Mouse (Mus musculus) v-Abl transformed pro-B cells (cell line): ENCODE measurements at regions not wholly inside any gene's neighbourhood (a gene's known extent, or its start where the extent isn't known, plus 50 kb on each side); places are given as distances from the start of the nearest gene placed in this dataset.

ENCODE experiments used
- in situ Hi-C, 2 experiments: fragments of 400-800 bp; cut with MboI; formaldehyde crosslinking; loops; one replicate each; pipeline ENCODE4 v1.15.1; 2025; ENCODE audit not compliant: unreplicated experiment in 2 of 2

DNA sequence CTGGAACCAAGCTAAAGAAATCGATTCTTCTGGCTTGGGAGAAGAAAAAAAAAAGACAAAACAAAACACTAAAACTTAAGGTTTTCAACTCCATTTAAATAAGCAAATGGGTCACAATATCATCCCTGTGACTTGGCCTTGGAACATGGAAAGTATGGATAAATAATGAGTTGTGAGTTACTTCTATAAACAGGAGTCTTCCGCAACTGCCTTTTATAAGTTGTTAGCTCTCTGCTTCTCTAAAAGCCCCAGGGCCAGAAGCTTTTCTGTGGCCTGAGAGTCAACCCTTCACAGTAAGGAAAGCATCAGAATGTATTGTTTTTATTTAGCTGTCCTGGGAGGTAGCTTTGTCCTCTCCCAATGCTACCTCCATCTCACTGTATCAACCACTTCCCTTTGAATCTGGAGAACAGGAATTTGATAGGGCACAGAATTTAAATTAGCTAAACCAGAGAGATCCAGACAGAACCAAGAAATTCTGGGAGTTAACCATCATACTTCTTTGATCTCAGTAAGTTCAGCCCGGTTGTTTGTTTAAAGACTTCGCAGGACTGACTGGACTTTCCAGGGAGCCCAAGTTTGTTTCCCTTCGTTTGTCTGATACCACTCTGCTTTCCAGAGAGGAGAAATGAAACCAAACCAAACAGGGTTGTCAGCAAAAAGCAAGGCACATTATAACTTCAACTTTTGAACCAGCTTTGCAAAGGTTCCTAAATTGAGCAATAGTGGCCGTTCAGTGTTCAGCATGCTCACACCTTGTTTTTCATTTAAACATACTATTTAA is 178.7 kb upstream of the Gas1 start:
- in situ Hi-C loops = no loop called here

DNA sequence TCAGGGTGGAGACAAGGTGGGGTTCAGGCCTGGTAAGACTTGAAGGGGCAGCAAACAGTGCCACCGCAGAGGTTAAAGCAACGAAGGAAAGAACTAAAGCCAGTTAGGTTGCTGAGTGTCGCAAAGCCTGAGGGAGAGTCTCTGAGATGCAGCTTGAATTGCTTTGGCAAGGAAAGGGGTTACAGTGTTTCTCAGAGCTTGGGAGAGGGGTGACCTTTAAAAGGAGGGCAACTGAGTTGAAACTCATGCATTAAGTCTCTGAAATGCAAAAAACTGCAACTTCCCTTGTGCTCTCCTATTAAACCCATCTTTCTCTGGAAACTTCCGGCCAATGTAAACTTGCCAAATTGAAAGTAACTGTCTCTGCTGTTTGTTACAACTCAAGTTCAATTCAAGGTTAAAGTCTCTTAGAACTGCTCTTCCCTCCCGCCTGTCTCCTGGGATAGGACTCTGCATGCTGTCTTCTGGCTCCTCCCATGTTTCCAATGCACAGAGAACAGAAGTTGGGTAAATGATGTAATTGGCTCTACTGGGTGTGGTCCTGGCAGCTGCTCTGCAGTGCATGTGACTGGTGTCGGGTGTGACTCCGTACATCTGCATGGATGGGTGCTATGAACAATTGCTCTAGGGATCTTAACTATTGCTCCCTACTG is 181.4 kb upstream of the Gas1 start:
- in situ Hi-C loops = no loop called here

DNA sequence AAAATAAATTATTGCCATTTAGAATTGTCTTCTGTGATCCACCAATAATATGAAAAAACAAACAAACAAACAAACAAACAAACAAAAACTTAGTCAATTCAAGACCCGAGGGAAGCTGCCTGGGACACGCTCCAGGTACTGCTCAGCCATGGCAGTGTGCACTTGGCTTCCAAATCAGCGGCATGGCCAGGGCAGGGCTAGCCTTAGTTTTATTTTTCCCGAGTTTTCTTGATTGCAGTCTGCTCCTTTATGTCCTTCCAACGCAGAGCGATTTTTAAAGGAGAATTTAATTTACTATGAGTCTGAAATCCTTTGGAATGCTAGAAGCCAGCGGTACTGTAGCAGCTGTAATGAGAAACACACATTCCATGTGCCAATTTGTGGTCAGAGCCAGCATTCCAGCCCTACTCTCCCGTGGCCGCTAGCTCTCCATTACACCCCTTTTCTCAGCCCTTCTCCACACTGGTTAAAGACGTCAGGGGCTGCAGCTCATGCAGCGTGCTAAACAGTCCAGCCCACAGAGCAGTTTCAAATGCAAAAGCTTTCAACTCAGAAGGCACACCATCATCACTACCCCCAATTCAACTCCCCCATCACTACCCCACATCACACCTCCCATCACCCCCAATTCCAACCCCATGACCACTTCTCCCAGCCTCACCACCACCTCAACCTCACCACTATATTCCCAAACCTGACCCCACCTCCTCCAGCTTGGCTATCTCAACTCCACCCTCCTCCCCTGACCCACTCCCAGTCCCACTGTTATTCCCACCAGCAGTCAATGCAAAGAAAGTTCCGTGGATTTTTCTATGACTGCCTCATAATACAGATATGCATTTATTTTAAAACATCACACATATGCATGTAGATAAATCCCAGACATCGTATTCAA is 187.9 kb upstream of the Gas1 start:
- in situ Hi-C loops = no loop called here

DNA sequence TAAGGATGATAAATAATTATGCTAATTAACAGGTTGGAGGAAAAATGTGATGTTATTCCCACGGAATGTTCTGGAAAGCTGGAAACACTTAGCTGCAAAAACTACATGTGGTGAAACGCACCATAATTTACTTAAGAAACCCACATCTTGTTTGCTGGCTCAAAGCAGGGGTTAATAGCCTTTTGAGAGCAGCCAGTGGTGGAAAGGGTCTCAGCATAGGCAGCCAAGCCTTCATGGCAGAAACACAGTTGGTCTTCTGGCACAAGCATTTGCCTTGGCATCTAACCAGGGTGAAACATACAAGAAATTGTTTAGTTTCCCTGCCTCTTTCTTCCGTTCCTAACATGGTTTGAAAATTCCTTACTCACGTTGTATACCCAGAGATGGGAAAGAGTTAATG is 192.1 kb upstream of the Gas1 start:
- in situ Hi-C loops = no loop called here

DNA sequence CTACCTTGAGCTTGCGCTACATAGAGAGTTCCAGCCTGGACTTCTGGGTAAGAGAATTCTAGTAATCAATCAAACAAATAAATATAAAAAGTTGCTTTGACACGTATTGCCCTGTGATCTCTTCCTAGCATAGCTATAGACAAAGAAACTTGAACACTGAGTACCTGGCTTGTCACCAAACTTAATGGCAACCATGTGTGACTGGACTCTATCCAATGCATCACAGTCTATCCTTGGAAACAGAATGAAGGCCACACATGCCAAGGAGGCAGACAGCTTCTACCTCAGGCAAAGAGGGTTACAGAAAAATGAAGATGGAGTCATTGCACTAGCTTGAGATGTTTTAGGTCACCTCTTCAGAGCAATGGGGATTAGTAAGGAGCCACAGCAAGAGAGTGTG is 194.5 kb upstream of the Gas1 start:
- in situ Hi-C loops = no loop called here

GRCm38 (mm10) chr13:60376705-60377104 is 199.5 kb upstream of the Gas1 start:
- in situ Hi-C loops = no loop called here

DNA sequence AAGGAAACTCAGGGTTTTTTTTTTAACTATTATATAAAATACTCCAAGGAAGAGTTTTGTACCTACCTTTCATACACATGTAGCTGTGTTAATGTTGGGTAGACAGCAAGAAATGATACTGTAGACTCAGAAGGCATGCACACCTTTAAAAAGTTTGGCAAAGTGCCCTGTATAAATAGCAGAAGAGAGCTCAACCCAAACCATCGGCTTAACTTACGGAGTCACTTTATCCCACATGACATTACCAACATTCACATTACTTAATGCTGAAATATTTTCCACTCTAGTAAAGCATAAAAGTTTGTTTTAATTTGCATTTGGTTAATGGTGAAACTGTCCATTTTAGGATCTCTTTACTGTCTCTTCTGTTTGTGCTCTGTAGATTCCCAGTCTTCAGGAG is 205.7 kb upstream of the Gas1 start:
- in situ Hi-C loops = no loop called here

- in situ Hi-C loops = no loop called here
Measured at GRCm38 (mm10) chr13:60398836-60399235, 202.9 kb upstream of the Dapk1 start.

DNA sequence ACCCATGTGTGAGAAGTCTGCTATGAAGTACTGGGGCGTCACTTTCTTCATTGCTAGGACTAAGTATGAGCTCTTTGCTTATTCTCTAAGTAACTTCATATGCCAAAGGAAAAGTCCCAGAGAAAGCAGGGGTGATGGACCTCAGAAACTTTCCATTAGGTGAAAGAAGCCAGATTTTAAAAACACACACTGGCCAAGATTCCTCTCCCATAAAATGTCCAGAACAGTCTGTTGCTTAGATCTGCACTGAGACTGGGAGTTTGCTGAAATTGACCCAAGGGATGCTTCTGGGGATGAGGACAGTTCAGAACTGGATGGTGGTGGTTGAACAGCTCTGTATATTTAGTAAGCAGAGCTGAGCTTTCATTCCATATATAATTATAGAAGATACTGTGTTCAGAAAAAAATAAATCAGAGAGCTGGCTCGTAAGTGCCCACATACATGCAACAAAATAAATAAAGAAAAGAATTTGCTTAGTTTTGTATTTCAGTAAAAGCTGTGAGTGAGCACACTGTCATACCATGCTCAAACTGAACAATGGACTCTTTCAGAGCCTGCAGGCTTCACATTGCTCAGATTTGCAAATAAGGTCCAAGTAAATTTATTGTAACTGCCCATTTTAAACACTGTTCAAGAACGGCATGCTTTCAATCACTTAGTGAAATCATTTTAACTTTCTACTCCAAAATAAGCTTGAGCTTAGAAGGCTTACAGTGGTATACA is 200.8 kb upstream of the Dapk1 start:
- in situ Hi-C loops = no loop called here

GRCm38 (mm10) chr13:60403471-60403870 is 198.3 kb upstream of the Dapk1 start:
- in situ Hi-C loops = no loop called here

- in situ Hi-C loops = no loop called here
Measured at GRCm38 (mm10) chr13:60407344-60407743, 194.4 kb upstream of the Dapk1 start.

DNA sequence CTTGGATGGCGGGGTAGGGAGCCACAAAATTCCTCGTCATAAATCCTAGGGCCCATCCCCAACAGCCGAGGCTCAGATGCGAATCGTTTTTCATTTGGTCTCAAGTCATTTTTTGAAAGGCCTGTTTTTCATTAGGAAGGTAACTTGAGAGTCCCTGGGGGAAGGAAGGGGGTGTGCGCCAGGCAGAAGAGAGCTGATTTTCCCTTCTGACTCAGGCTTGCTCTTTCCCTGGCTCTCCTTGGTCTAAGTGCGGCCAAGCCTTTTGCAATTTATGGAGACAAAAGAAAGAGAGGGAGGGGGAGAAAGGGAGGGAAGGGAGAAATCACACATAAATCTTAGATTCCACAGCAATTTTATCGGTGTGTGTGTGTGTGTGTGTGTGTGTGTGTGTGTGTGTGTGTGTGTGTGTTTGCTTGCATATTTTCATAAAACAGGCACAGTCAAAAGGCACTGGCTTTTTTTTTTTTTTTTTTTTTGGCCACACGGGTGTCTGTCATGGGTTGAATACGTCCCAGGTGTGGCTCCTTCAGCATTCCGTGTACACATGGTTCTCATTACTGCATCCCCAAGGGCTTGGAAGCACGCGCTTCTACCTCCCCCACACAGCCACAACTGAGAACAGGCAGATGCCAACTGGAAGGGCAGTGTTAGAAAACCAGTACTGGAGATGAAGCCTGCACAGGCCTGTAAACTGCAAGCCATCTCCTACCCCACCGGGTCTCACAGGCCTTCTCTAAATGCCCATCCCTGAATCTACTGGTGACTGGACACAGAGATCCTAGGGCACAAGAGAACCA is 191.8 kb upstream of the Dapk1 start:
- in situ Hi-C loops = no loop called here

DNA sequence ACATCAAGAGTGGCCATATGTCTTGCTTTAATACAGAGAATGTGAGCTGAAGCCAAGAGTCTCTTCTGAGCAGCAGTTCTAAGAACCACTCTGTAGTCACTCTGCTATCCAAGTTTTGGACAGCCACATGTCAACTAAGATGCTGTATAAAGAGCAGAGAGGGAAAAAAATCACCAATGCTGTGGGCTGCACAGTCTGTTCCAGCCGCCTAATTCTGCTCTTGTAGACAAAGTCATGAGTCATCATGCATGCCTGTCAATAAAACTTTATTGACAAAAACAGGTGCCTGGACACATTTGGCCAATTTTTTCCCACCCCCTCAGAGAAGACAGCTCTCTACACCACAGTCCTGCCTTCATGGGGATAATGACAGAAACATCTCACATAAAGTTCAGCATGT is 185.7 kb upstream of the Dapk1 start:
- in situ Hi-C loops = no loop called here

- in situ Hi-C loops = no loop called here
Measured at GRCm38 (mm10) chr13:60417015-60417414, 184.7 kb upstream of the Dapk1 start.

GRCm38 (mm10) chr13:60417436-60418158 is 184.2 kb upstream of the Dapk1 start:
- in situ Hi-C loops = no loop called here

- in situ Hi-C loops = no loop called here
Measured at GRCm38 (mm10) chr13:60420386-60420785, 181.4 kb upstream of the Dapk1 start.

DNA sequence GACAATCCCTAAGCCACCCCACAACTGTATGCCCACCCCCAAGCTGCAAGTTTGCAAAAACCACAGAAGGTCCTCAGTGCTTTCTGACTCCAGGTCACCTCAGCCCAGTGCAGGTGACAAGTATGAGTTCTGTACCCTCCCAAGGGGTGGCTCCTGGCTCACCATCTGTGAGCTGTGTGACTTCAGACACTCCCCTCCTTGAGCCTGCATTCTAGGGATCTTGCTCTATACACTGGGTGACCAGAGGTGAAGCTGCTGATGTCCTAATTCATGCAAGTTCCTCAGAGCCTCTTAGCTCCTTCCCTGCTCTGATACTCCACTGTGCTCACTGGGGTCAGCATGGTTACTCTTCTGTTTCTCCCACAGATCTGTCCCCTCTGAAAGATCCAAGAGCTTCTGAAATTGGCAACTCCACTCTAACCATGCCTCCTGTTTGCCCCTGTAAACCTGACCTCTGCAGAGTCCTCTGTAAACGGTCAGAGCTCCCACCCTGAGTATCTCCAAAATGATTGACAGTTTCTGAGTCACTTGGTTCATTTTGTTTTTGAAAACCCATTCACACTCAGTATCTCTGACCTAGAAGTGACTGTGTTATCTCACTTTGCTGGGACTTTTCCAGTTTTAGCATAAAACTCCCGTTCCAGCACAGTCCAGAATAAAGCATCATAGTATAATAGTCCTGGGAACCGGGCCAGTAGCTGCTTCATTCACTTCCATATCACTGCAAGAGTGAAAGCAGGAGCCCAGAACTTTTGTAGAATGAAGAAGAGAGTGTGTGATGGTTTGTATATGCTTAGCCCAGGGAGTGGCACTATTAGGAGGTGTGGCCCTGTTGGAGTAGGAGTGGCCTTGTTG is 180.7 kb upstream of the Dapk1 start:
- in situ Hi-C loops = no loop called here

- in situ Hi-C loops = no loop called here
Measured at GRCm38 (mm10) chr13:60424267-60424666, 177.5 kb upstream of the Dapk1 start.
